Mouse (Mus musculus): Measurements from ENCODE around the gene Lamb3. TPM values are rescaled to one million over a fixed set of nuclear protein-coding genes. Genes with fewer than 3 reads are reported as not detected.

Lamb3 gene
- polyA plus RNA-seq, 1 experiment from 2014 or later = 0.97 TPM

- H3K4me1 ChIP-seq (ENCODE audit: control insufficient read depth, insufficient read depth, low read length) = no peaks in the 10 kb centered on the region; the same call in 1 of the 2 replicates
- H3K36me3 ChIP-seq (replicated peaks; ENCODE audit: control insufficient read depth, insufficient read depth, low read depth, low read length) = no peaks in the 10 kb centered on the region
- no peak overlapping the region for H3K9ac ChIP-seq (replicated peaks; ENCODE audit: low read length)
- H3K9me3 ChIP-seq (replicated peaks; ENCODE audit: control insufficient read depth, low read length) = no peaks in the 10 kb centered on the region
- H3K27ac ChIP-seq (replicated peaks; ENCODE audit: low read depth, low read length) = no peak overlapping the region
- no peaks in the 10 kb centered on the region for H3K27me3 ChIP-seq (ENCODE audit: control insufficient read depth, insufficient read depth, low read length)
- no peak overlapping the region for H3K4me3 ChIP-seq (ENCODE audit: low read depth, low read length)
- no peak overlapping the region for H3K4me2 ChIP-seq (ENCODE audit: low read depth, low read length)
- WGBS = 79% methylated on average over 9 of the region's 9 CpGs
- no peak for DNase-seq (ENCODE audit: low spot score)
- ATAC-seq (replicated peaks; ENCODE audit: insufficient number of reproducible peaks, low FRiP score, low TSS enrichment, low read depth) = no peak
These were observed 122.1 kb downstream of the Lamb3 start for GRCm38 (mm10) chr1:193329557-193329956.

GRCm38 (mm10) chr1:193330172-193330571 is 122.7 kb downstream of the Lamb3 start:
- DNase-seq (ENCODE audit: low spot score) (peak; percentile 61), ATAC-seq (replicated peaks; ENCODE audit: insufficient number of reproducible peaks, low FRiP score, low TSS enrichment, low read depth) (peak; percentile 83)
- no peak overlapping the region for H3K9ac ChIP-seq (replicated peaks; ENCODE audit: low read length)
- H3K36me3 ChIP-seq (replicated peaks; ENCODE audit: control insufficient read depth, insufficient read depth, low read depth, low read length) = no peaks in the 10 kb centered on the region
- no peaks in the 10 kb centered on the region for H3K9me3 ChIP-seq (replicated peaks; ENCODE audit: control insufficient read depth, low read length)
- no peaks in the 10 kb centered on the region for H3K27me3 ChIP-seq (ENCODE audit: control insufficient read depth, insufficient read depth, low read length)
- H3K4me1 ChIP-seq (ENCODE audit: control insufficient read depth, insufficient read depth, low read length) = no peaks in the 10 kb centered on the region; the same call in 1 of the 2 replicates
- WGBS = 41% methylated on average over 10 of the region's 10 CpGs
- H3K4me2 ChIP-seq (ENCODE audit: low read depth, low read length) = no peak overlapping the region
- no peak overlapping the region for H3K27ac ChIP-seq (replicated peaks; ENCODE audit: low read depth, low read length)
- no peak overlapping the region for H3K4me3 ChIP-seq (ENCODE audit: low read depth, low read length)

GRCm38 (mm10) chr1:193330626-193331025 is 123.1 kb downstream of the Lamb3 start:
- WGBS = 74% methylated on average over 7 of the region's 7 CpGs

GRCm38 (mm10) chr1:193332018-193332417 is 124.5 kb downstream of the Lamb3 start:
- 84% methylated on average over 13 of the region's 13 CpGs for WGBS
- no peak overlapping the region for H3K4me3 ChIP-seq (ENCODE audit: low read depth, low read length)

More at GRCm38 (mm10) chr1:193330626-193331025, 123.1 kb downstream of the Lamb3 start:
- Histone ChIP-seq H3K4me2 (ENCODE audit: low read depth, low read length) (no peak overlapping the region), H3K27ac (replicated peaks; ENCODE audit: low read depth, low read length) (no peak overlapping the region), H3K4me1 (ENCODE audit: control insufficient read depth, insufficient read depth, low read length) (no peaks in the 10 kb centered on the region; the same call in 1 of the 2 replicates), H3K36me3 (replicated peaks; ENCODE audit: control insufficient read depth, insufficient read depth, low read depth, low read length) (no peaks in the 10 kb centered on the region), H3K27me3 (ENCODE audit: control insufficient read depth, insufficient read depth, low read length) (no peaks in the 10 kb centered on the region), H3K9ac (replicated peaks; ENCODE audit: low read length) (no peak overlapping the region), H3K9me3 (replicated peaks; ENCODE audit: control insufficient read depth, low read length) (no peaks in the 10 kb centered on the region), H3K4me3 (ENCODE audit: low read depth, low read length) (no peak overlapping the region)
- no peak for ATAC-seq (replicated peaks; ENCODE audit: insufficient number of reproducible peaks, low FRiP score, low TSS enrichment, low read depth)
- no peak for DNase-seq (ENCODE audit: low spot score)

GRCm38 (mm10) chr1:193332671-193333070 is 125.2 kb downstream of the Lamb3 start:
- Histone ChIP-seq H3K4me3 (ENCODE audit: low read depth, low read length) (no peak overlapping the region), H3K4me1 (ENCODE audit: control insufficient read depth, insufficient read depth, low read length) (no peaks in the 10 kb centered on the region; the same call in 1 of the 2 replicates), H3K9ac (replicated peaks; ENCODE audit: low read length) (no peak overlapping the region), H3K27me3 (ENCODE audit: control insufficient read depth, insufficient read depth, low read length) (no peaks in the 10 kb centered on the region), H3K4me2 (ENCODE audit: low read depth, low read length) (no peak overlapping the region), H3K36me3 (replicated peaks; ENCODE audit: control insufficient read depth, insufficient read depth, low read depth, low read length) (no peaks in the 10 kb centered on the region), H3K9me3 (replicated peaks; ENCODE audit: control insufficient read depth, low read length) (no peaks in the 10 kb centered on the region), H3K27ac (replicated peaks; ENCODE audit: low read depth, low read length) (no peak overlapping the region)
- DNase-seq (ENCODE audit: low spot score) (no peak), ATAC-seq (replicated peaks; ENCODE audit: insufficient number of reproducible peaks, low FRiP score, low TSS enrichment, low read depth) (no peak)
- 86% methylated on average over 1 of the region's 1 CpGs for WGBS

More at GRCm38 (mm10) chr1:193332018-193332417, 124.5 kb downstream of the Lamb3 start:
- Histone ChIP-seq H3K4me2 (ENCODE audit: low read depth, low read length) (no peak overlapping the region), H3K9me3 (replicated peaks; ENCODE audit: control insufficient read depth, low read length) (no peaks in the 10 kb centered on the region), H3K27me3 (ENCODE audit: control insufficient read depth, insufficient read depth, low read length) (no peaks in the 10 kb centered on the region), H3K27ac (replicated peaks; ENCODE audit: low read depth, low read length) (no peak overlapping the region), H3K4me1 (ENCODE audit: control insufficient read depth, insufficient read depth, low read length) (no peaks in the 10 kb centered on the region; the same call in 1 of the 2 replicates), H3K36me3 (replicated peaks; ENCODE audit: control insufficient read depth, insufficient read depth, low read depth, low read length) (no peaks in the 10 kb centered on the region), H3K9ac (replicated peaks; ENCODE audit: low read length) (no peak overlapping the region)
- ATAC-seq (replicated peaks; ENCODE audit: insufficient number of reproducible peaks, low FRiP score, low TSS enrichment, low read depth) (no peak), DNase-seq (ENCODE audit: low spot score) (no peak)

- H3K4me3 ChIP-seq (ENCODE audit: low read depth, low read length) = no peak overlapping the region
- no peaks in the 10 kb centered on the region for H3K36me3 ChIP-seq (replicated peaks; ENCODE audit: control insufficient read depth, insufficient read depth, low read depth, low read length)
- no peak for DNase-seq (ENCODE audit: low spot score)
- no peak overlapping the region for H3K27ac ChIP-seq (replicated peaks; ENCODE audit: low read depth, low read length)
- no peak overlapping the region for H3K4me2 ChIP-seq (ENCODE audit: low read depth, low read length)
- H3K9ac ChIP-seq (replicated peaks; ENCODE audit: low read length) = no peak overlapping the region
- 83% methylated on average over 3 of the region's 3 CpGs for WGBS
- no peaks in the 10 kb centered on the region for H3K9me3 ChIP-seq (replicated peaks; ENCODE audit: control insufficient read depth, low read length)
- no peaks in the 10 kb centered on the region; the same call in 1 of the 2 replicates for H3K4me1 ChIP-seq (ENCODE audit: control insufficient read depth, insufficient read depth, low read length)
- ATAC-seq (replicated peaks; ENCODE audit: insufficient number of reproducible peaks, low FRiP score, low TSS enrichment, low read depth) = no peak
- no peaks in the 10 kb centered on the region for H3K27me3 ChIP-seq (ENCODE audit: control insufficient read depth, insufficient read depth, low read length)
These were observed 126.3 kb downstream of the Lamb3 start for GRCm38 (mm10) chr1:193333776-193334175.

- H3K4me2 ChIP-seq (ENCODE audit: low read depth, low read length) = no peak overlapping the region
- H3K27ac ChIP-seq (replicated peaks; ENCODE audit: low read depth, low read length) = no peak overlapping the region
- WGBS = 83% methylated on average over 6 of the region's 6 CpGs
- DNase-seq (ENCODE audit: low spot score) (peak; percentile 32), ATAC-seq (replicated peaks; ENCODE audit: insufficient number of reproducible peaks, low FRiP score, low TSS enrichment, low read depth) (no peak)
- H3K9ac ChIP-seq (replicated peaks; ENCODE audit: low read length) = no peak overlapping the region
- no peaks in the 10 kb centered on the region; the same call in 1 of the 2 replicates for H3K4me1 ChIP-seq (ENCODE audit: control insufficient read depth, insufficient read depth, low read length)
- H3K36me3 ChIP-seq (replicated peaks; ENCODE audit: control insufficient read depth, insufficient read depth, low read depth, low read length) = no peaks in the 10 kb centered on the region
- no peaks in the 10 kb centered on the region for H3K9me3 ChIP-seq (replicated peaks; ENCODE audit: control insufficient read depth, low read length)
- no peak overlapping the region for H3K4me3 ChIP-seq (ENCODE audit: low read depth, low read length)
- no peaks in the 10 kb centered on the region for H3K27me3 ChIP-seq (ENCODE audit: control insufficient read depth, insufficient read depth, low read length)
These were observed 127.0 kb downstream of the Lamb3 start for GRCm38 (mm10) chr1:193334546-193334945.

- Histone ChIP-seq H3K9ac (replicated peaks; ENCODE audit: low read length) (no peak overlapping the region), H3K4me2 (ENCODE audit: low read depth, low read length) (no peak overlapping the region), H3K4me1 (ENCODE audit: control insufficient read depth, insufficient read depth, low read length) (no peaks in the 10 kb centered on the region), H3K36me3 (replicated peaks; ENCODE audit: control insufficient read depth, insufficient read depth, low read depth, low read length) (no peaks in the 10 kb centered on the region), H3K4me3 (ENCODE audit: low read depth, low read length) (no peak overlapping the region), H3K9me3 (replicated peaks; ENCODE audit: control insufficient read depth, low read length) (no peaks in the 10 kb centered on the region), H3K27me3 (ENCODE audit: control insufficient read depth, insufficient read depth, low read length) (no peaks in the 10 kb centered on the region), H3K27ac (replicated peaks; ENCODE audit: low read depth, low read length) (no peak overlapping the region)
- no peak for DNase-seq (ENCODE audit: low spot score)
- no peak for ATAC-seq (replicated peaks; ENCODE audit: insufficient number of reproducible peaks, low FRiP score, low TSS enrichment, low read depth)
- WGBS = 80% methylated on average over 7 of the region's 7 CpGs
These were observed 128.9 kb downstream of the Lamb3 start for GRCm38 (mm10) chr1:193336122-193337017.

Measured in embryonic facial prominence, embryonic 11.5 days (tissue).